Mouse (Mus musculus) myocyte (in vitro differentiated cells): Measurements from ENCODE around the gene Fam170b. TPM values are rescaled to one million over a fixed set of nuclear protein-coding genes. Genes with fewer than 3 reads are reported as not detected.

Experiments used
- H3K27me3 ChIP-seq: one replicate; pipeline ENCODE4 v1.6.1; 2011; ENCODE audit not compliant: control insufficient read depth, insufficient read depth, insufficient read length
- H3K36me3 ChIP-seq: one replicate; pipeline ENCODE4 v1.6.1; 2011; ENCODE audit not compliant: control insufficient read depth, insufficient read depth
- H3K4me2 ChIP-seq: one replicate; pipeline ENCODE4 v1.6.1; 2011; ENCODE audit warnings: low read depth, control low read depth
- H3K4me3 ChIP-seq: one replicate; pipeline ENCODE4 v1.5.1; 2011; ENCODE audit warnings: mild to moderate bottlenecking, control low read depth, moderate library complexity
- H3K79me2 ChIP-seq: one replicate; pipeline ENCODE4 v1.6.1; 2011; ENCODE audit not compliant: control insufficient read depth, insufficient read depth
- H3ac ChIP-seq: one replicate; pipeline ENCODE4 v1.6.1; 2011; ENCODE audit not compliant: control insufficient read depth, insufficient read length
- CEBPB ChIP-seq: IDR thresholded peaks from 2 replicates; pipeline ENCODE4 v1.6.1; 2011; ENCODE audit warnings: mild to moderate bottlenecking, moderate library complexity; ENCODE audit not compliant: poor library complexity, insufficient read depth, severe bottlenecking
- E2F4 ChIP-seq: IDR thresholded peaks from one replicate; pipeline ENCODE4 v1.6.1; 2011; ENCODE audit warnings: mild to moderate bottlenecking, control low read depth, moderate library complexity; ENCODE audit not compliant: insufficient read depth
- MAX ChIP-seq: IDR thresholded peaks from one replicate; pipeline ENCODE4 v1.6.1; 2011; ENCODE audit warnings: low read depth, mild to moderate bottlenecking, control low read depth
- MYOD1 ChIP-seq, 3 experiments: IDR thresholded peaks; one replicate each; pipeline ENCODE4 v1.6.1; 2011; ENCODE audit warnings: control low read depth in 2 of 3, low read depth in 2 of 3, mild to moderate bottlenecking in 2 of 3, moderate library complexity in 1 of 3; ENCODE audit not compliant: insufficient read length in 2 of 3, control insufficient read depth in 1 of 3
- MYOG ChIP-seq, 3 experiments: IDR thresholded peaks; one replicate each; pipeline ENCODE4 v1.6.1; 2011; ENCODE audit warnings: control low read depth in 2 of 3, low read depth in 2 of 3, mild to moderate bottlenecking in 2 of 3; ENCODE audit not compliant: insufficient read length in 2 of 3, control insufficient read depth in 1 of 3, insufficient read depth in 1 of 3
- POLR2A ChIP-seq: IDR thresholded peaks from one replicate; pipeline ENCODE4 v1.6.1; 2011; ENCODE audit warnings: low read depth, mild to moderate bottlenecking, control low read depth, moderate library complexity; ENCODE audit not compliant: insufficient read length
- POLR2AphosphoS2 ChIP-seq: IDR thresholded peaks from one replicate; pipeline ENCODE4 v1.6.1; 2011; ENCODE audit warnings: low read depth, control low read depth; ENCODE audit not compliant: insufficient read length
- REST ChIP-seq: IDR thresholded peaks from one replicate; pipeline ENCODE4 v1.6.1; 2011; ENCODE audit warnings: mild to moderate bottlenecking, control low read depth, moderate library complexity; ENCODE audit not compliant: insufficient read depth, insufficient read length
- SRF ChIP-seq: IDR thresholded peaks from one replicate; pipeline ENCODE4 v1.6.1; 2011; ENCODE audit warnings: low read depth; ENCODE audit not compliant: control insufficient read depth, insufficient read length
- TCF12 ChIP-seq: IDR thresholded peaks from one replicate; pipeline ENCODE4 v1.6.1; 2011; ENCODE audit warnings: mild to moderate bottlenecking, control low read depth; ENCODE audit not compliant: poor library complexity, insufficient read depth, severe bottlenecking
- TCF3 ChIP-seq: IDR thresholded peaks from one replicate; pipeline ENCODE4 v1.6.1; 2011; ENCODE audit warnings: low read depth, control low read depth; ENCODE audit not compliant: insufficient read length
- USF1 ChIP-seq: IDR thresholded peaks from one replicate; pipeline ENCODE4 v1.6.1; 2011; ENCODE audit warnings: low read depth, mild to moderate bottlenecking, control low read depth, moderate library complexity
- polyA plus RNA-seq: library from polyadenylated mRNA; unstranded; fragments of >200 nt; fragmentation: generic; extraction: Trizol; gene quantifications from one replicate; pipeline ENCODE4 v1.2.1, GENCODE M21; 2012; ENCODE audit warnings: missing spikeins

Fam170b gene
- polyA plus RNA-seq, 1 experiment, result not detected

GRCm38 (mm10) chr14:32836191-32836590 lies 2.4 kb downstream of the Fam170b start:
- no peak for TF ChIP-seq MYOG (IDR thresholded peaks at IDR 0.05; ENCODE audit: control insufficient read depth in 1 of 3, insufficient read depth in 1 of 3, insufficient read length in 2 of 3, low read depth in 2 of 3)
- no peak for TF ChIP-seq TCF3
- no peak for TF ChIP-seq SRF
- TF ChIP-seq USF1, result no peak
- TF ChIP-seq REST, result no peak
- no peak for TF ChIP-seq CEBPB
- no peak for TF ChIP-seq MAX
- no peak for TF ChIP-seq TCF12
- no peak for TF ChIP-seq POLR2A
- no peak for TF ChIP-seq POLR2AphosphoS2
- no peak for TF ChIP-seq E2F4
- no peak for TF ChIP-seq MYOD1 (IDR thresholded peaks at IDR 0.05; ENCODE audit: control insufficient read depth in 1 of 3, insufficient read length in 2 of 3, low read depth in 2 of 3)
- Histone ChIP-seq H3K79me2 (no peaks in the 10 kb centered on the region), H3K27me3 (peaks cover 23% of the 10 kb centered on the region), H3ac (no peak overlapping the region), H3K4me3 (no peak overlapping the region), H3K36me3 (no peaks in the 10 kb centered on the region), H3K4me2 (no peak overlapping the region)

GRCm38 (mm10) chr14:32842052-32842451 lies 8.3 kb downstream of the Fam170b start:
- TF ChIP-seq MYOD1 (IDR thresholded peaks at IDR 0.05; ENCODE audit: control insufficient read depth in 1 of 3, insufficient read length in 2 of 3, low read depth in 2 of 3), result no peak
- no peak for TF ChIP-seq CEBPB
- Histone ChIP-seq H3K36me3 (no peaks in the 10 kb centered on the region), H3K4me3 (no peak overlapping the region), H3K27me3 (no peaks in the 10 kb centered on the region), H3ac (no peak overlapping the region), H3K4me2 (no peak overlapping the region), H3K79me2 (no peaks in the 10 kb centered on the region)

GRCm38 (mm10) chr14:32854059-32854458 lies 20.3 kb downstream of the Fam170b start:
- H3K27me3 ChIP-seq, result peaks cover 26% of the 10 kb centered on the region
- TF ChIP-seq CEBPB (no peak), MAX (no peak), MYOD1 (IDR thresholded peaks at IDR 0.05; ENCODE audit: control insufficient read depth in 1 of 3, insufficient read length in 2 of 3, low read depth in 2 of 3) (no peak), MYOG (IDR thresholded peaks at IDR 0.05; ENCODE audit: control insufficient read depth in 1 of 3, insufficient read depth in 1 of 3, insufficient read length in 2 of 3, low read depth in 2 of 3) (no peak), TCF3 (no peak), TCF12 (no peak), USF1 (no peak), E2F4 (no peak), POLR2AphosphoS2 (no peak), SRF (no peak), POLR2A (no peak), REST (no peak)
- H3K79me2 ChIP-seq, result no peaks in the 10 kb centered on the region
- no peak overlapping the region for H3K4me3 ChIP-seq
- H3K36me3 ChIP-seq, result no peaks in the 10 kb centered on the region
- no peak overlapping the region for H3ac ChIP-seq
- no peak overlapping the region for H3K4me2 ChIP-seq

- Histone ChIP-seq H3ac (no peak overlapping the region), H3K36me3 (no peaks in the 10 kb centered on the region), H3K79me2 (no peaks in the 10 kb centered on the region), H3K4me2 (no peak overlapping the region), H3K4me3 (no peak overlapping the region), H3K27me3 (peaks cover 35% of the 10 kb centered on the region)
- no peak for TF ChIP-seq POLR2AphosphoS2
- no peak for TF ChIP-seq USF1
- TF ChIP-seq REST, result no peak
- no peak for TF ChIP-seq CEBPB
- no peak for TF ChIP-seq TCF12
- TF ChIP-seq MYOG (IDR thresholded peaks at IDR 0.05; ENCODE audit: control insufficient read depth in 1 of 3, insufficient read depth in 1 of 3, insufficient read length in 2 of 3, low read depth in 2 of 3), result no peak
- no peak for TF ChIP-seq SRF
- no peak for TF ChIP-seq E2F4
- TF ChIP-seq TCF3, result no peak
- TF ChIP-seq MYOD1 (IDR thresholded peaks at IDR 0.05; ENCODE audit: control insufficient read depth in 1 of 3, insufficient read length in 2 of 3, low read depth in 2 of 3), result no peak
- no peak for TF ChIP-seq POLR2A
- no peak for TF ChIP-seq MAX
Measured at GRCm38 (mm10) chr14:32856246-32856645, 22.5 kb downstream of the Fam170b start.

GRCm38 (mm10) chr14:32856681-32857328 lies 23.0 kb downstream of the Fam170b start, which contains the start of gene Vstm4:
Vstm4 (plus strand) TSS chr14:32856756.
- TF ChIP-seq REST (no peak), CEBPB (no peak), MAX (no peak), TCF12 (no peak), E2F4 (no peak), USF1 (no peak), MYOD1 (IDR thresholded peaks at IDR 0.05; ENCODE audit: control insufficient read depth in 1 of 3, insufficient read length in 2 of 3, low read depth in 2 of 3) (no peak), POLR2A (no peak), TCF3 (no peak), SRF (no peak)

More at GRCm38 (mm10) chr14:32856681-32857328, 23.0 kb downstream of the Fam170b start, which contains the start of gene Vstm4:
- H3K79me2 ChIP-seq, result no peaks in the 10 kb centered on the region
- H3K27me3 ChIP-seq, result peaks cover 40% of the 10 kb centered on the region
- H3K4me2 ChIP-seq, result no peak within 1 kb of the TSS
- H3ac ChIP-seq, result no peak within 1 kb of the TSS
- no peaks in the 10 kb centered on the region for H3K36me3 ChIP-seq
- no peak within 1 kb of the TSS for H3K4me3 ChIP-seq
